8 mouse cellular contexts compared by ENCODE assay signal in the genomic region with DNA sequence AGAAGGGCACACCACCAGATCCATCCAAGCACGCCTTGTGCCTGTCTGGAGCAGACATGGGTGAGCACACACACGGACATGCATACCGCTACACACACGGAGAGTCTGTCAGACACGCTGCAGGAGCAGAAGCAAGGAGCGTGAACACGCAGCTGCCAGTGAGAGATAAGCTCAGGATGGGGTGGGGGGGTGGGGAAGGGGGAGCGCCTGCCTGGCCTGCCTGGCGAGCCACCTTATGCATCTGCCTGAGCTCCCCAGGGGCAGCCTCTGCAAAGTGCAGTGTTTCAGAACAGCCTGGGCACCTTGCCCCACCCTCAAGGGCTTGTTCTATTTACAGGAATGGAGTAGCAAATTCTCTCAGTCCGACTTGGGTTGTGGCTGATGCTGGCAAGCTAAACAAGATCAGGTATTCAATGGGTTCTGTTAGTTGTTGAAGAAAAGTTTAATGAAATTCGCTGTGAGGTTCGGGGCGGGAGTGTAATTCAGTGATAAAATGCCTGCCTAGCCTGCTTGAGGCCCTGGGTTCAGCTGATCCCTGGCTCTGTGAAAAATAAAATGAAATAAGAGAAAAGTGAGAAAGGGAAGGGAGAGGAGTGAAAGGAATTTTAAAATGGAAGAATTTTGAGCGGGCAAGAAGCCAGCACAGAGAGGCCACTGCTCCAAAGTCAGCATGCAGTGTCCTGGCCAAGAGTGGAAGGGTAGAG. TPM values are rescaled to one million over a fixed set of nuclear protein-coding genes. Genes with fewer than 3 reads are reported as not detected.
DNase-seq lines count a peak whose midpoint lies in the region; ATAC-seq lines count a peak whose summit lies in the region.

No protein-coding gene starts in this region.

- no peak overlapping the region for H3K27ac ChIP-seq in kidney, embryonic 14.5 days (ENCODE audit: low read depth, low read length)
- peak overlapping the region; percentile 89 for H3K27ac ChIP-seq in liver, embryonic 11.5 days (ENCODE audit: low read depth, low read length)

- 29% methylated on average over 14 of the region's 14 CpGs for WGBS in kidney, embryonic 14.5 days
- 11% methylated on average over 14 of the region's 14 CpGs for WGBS in liver, embryonic 11.5 days

- H3K36me3 ChIP-seq in kidney, embryonic 14.5 days (ENCODE audit: control insufficient read depth, insufficient read depth, low read length), result no peaks in the 10 kb centered on the region
- no peaks in the 10 kb centered on the region for H3K36me3 ChIP-seq in liver, embryonic 11.5 days (ENCODE audit: control insufficient read depth, insufficient read depth, low read length)

- no peak overlapping the region for H3K9ac ChIP-seq in kidney, embryonic 14.5 days (ENCODE audit: low read depth, low read length)
- peak overlapping the region; percentile 67 for H3K9ac ChIP-seq in liver, embryonic 11.5 days (ENCODE audit: low read depth, low read length)

- DNase-seq in kidney, postnatal 14 days, result no peak
- DNase-seq in liver, embryonic 11.5 days (ENCODE audit: low spot score), result peak; percentile 68
- DNase-seq in spleen, postnatal 10 days (ENCODE audit: low spot score in 2 of 2), result peak; percentile 57 to 71
- no peak for DNase-seq in cerebellum, postnatal 4 days (ENCODE audit: low spot score in 2 of 2)
- no peak for DNase-seq in thymus, adult 18-20 months
- DNase-seq in frontal cortex, adult 2 months (ENCODE audit: extremely low spot score in 1 of 2, low spot score in 1 of 2), result no peak

- H3K4me2 ChIP-seq in kidney, embryonic 14.5 days (replicated peaks; ENCODE audit: low read depth, low read length), result no peak overlapping the region; the same call in 1 of the 2 replicates
- H3K4me2 ChIP-seq in liver, embryonic 11.5 days, result peak overlapping the region; percentile 71

- no peaks in the 10 kb centered on the region for H3K4me1 ChIP-seq in kidney, embryonic 14.5 days (ENCODE audit: control insufficient read depth, insufficient read depth, low read length)
- peaks cover 19% of the 10 kb centered on the region for H3K4me1 ChIP-seq in liver, embryonic 11.5 days (replicated peaks; ENCODE audit: control insufficient read depth, insufficient read depth, low read length)

- no peak overlapping the region for H3K4me3 ChIP-seq in kidney, embryonic 14.5 days (ENCODE audit: low read length)
- H3K4me3 ChIP-seq in liver, embryonic 11.5 days (ENCODE audit: low read depth, low read length), result peak overlapping the region; percentile 28

- peaks cover 11% of the 10 kb centered on the region for H3K27me3 ChIP-seq in kidney, embryonic 14.5 days (ENCODE audit: control insufficient read depth, insufficient read depth, low read length)
- H3K27me3 ChIP-seq in liver, embryonic 11.5 days (replicated peaks; ENCODE audit: control insufficient read depth, insufficient read depth, low read length), result peaks cover 21% of the 10 kb centered on the region

- H3K9me3 ChIP-seq in kidney, embryonic 14.5 days (ENCODE audit: control insufficient read depth, low read length), result no peaks in the 10 kb centered on the region
- H3K9me3 ChIP-seq in liver, embryonic 11.5 days (ENCODE audit: control insufficient read depth, low read length), result no peaks in the 10 kb centered on the region

- ATAC-seq in kidney, embryonic 14.5 days (ENCODE audit: low FRiP score, low TSS enrichment), result 0 out of 2 replicates have a peak, but pooled peaks have one; percentile 39
- ATAC-seq in erythroblast, adult 5-6 weeks (replicated peaks; ENCODE audit: low FRiP score, poor library complexity, severe bottlenecking), result peak; percentile 74
- ATAC-seq in liver, embryonic 11.5 days (replicated peaks; ENCODE audit: low FRiP score), result peak; percentile 91

RNA-seq across cellular contexts. Expression of a gene that starts 12.2 kb away (rescaled TPM):
- 1.2 and 2.3 TPM in 2 replicates for polyA plus RNA-seq in kidney, embryonic 14.5 days (2014; fragmentation: Nextera tagmentation; extraction: Ambion mirVana)
- 1.3 and 2.3 TPM in 2 replicates for total RNA-seq in erythroblast, adult 5-6 weeks (2015; ENCODE audit: low replicate concordance)
- total RNA-seq in erythroblast, adult 5-6 weeks (2017; ENCODE audit: low replicate concordance), result 3.2 and 4.3 TPM in 2 replicates
- 1.7 and 1.9 TPM in 2 replicates for polyA plus RNA-seq in liver, embryonic 11.5 days (2014; fragmentation: Nextera tagmentation; extraction: Ambion mirVana)
- polyA plus RNA-seq in frontal cortex, adult 2 months (2012; rRNA removed), result 25.4 and 26.8 TPM in 2 replicates

RNA-seq across cellular contexts. Expression of a gene that starts 26.2 kb away (rescaled TPM):
- 55.8 and 63.1 TPM in 2 replicates for polyA plus RNA-seq in kidney, embryonic 14.5 days (2014; fragmentation: Nextera tagmentation; extraction: Ambion mirVana)
- total RNA-seq in erythroblast, adult 5-6 weeks (2015; ENCODE audit: low replicate concordance), result 1.9 and 8.1 TPM in 2 replicates
- 4.2 and 4.8 TPM in 2 replicates for total RNA-seq in erythroblast, adult 5-6 weeks (2017; ENCODE audit: low replicate concordance)
- 41.3 and 48.6 TPM in 2 replicates for polyA plus RNA-seq in liver, embryonic 11.5 days (2014; fragmentation: Nextera tagmentation; extraction: Ambion mirVana)
- polyA plus RNA-seq in frontal cortex, adult 2 months (2012; rRNA removed), result 126 and 131 TPM in 2 replicates

RNA-seq across cellular contexts. Expression of a gene that starts 38.3 kb away (rescaled TPM):
- polyA plus RNA-seq in kidney, embryonic 14.5 days (2014; fragmentation: Nextera tagmentation; extraction: Ambion mirVana), result 27.1 and 31.8 TPM in 2 replicates
- total RNA-seq in erythroblast, adult 5-6 weeks (2015; ENCODE audit: low replicate concordance), result 1.5 and 2.7 TPM in 2 replicates
- total RNA-seq in erythroblast, adult 5-6 weeks (2017; ENCODE audit: low replicate concordance), result 0.43 TPM in 1 of 2 replicates, not detected in the other
- 15.4 and 16.4 TPM in 2 replicates for polyA plus RNA-seq in liver, embryonic 11.5 days (2014; fragmentation: Nextera tagmentation; extraction: Ambion mirVana)
- polyA plus RNA-seq in frontal cortex, adult 2 months (2012; rRNA removed), result 3.2 and 3.3 TPM in 2 replicates

Comparison
In these comparisons a context has a peak if more than half of its experiments do, and no peak if none do; other contexts are left out.
1. ATAC-seq: peak in every context shown above with its lines; median percentile 91 in liver, embryonic 11.5 days; 74 in erythroblast, adult 5-6 weeks; 39 in kidney, embryonic 14.5 days.
2. DNase-seq: peak in liver, embryonic 11.5 days (single experiment) and spleen, postnatal 10 days (2 of 2); none in kidney, postnatal 14 days (single experiment), cerebellum, postnatal 4 days (0 of 2), thymus, adult 18-20 months (0 of 2) and frontal cortex, adult 2 months (0 of 2).